Mouse (Mus musculus) urinary bladder, postnatal 25 days (tissue): ENCODE data around the gene Rbm26.
A peak's percentile ranks its signal among the peaks of the same experiment; 100 is the strongest.

Experiments used
- DNase-seq: peaks from one replicate; pipeline ENCODE4 v3.0.0; 2022; ENCODE audit warnings: low spot score

Gene Rbm26

DNA sequence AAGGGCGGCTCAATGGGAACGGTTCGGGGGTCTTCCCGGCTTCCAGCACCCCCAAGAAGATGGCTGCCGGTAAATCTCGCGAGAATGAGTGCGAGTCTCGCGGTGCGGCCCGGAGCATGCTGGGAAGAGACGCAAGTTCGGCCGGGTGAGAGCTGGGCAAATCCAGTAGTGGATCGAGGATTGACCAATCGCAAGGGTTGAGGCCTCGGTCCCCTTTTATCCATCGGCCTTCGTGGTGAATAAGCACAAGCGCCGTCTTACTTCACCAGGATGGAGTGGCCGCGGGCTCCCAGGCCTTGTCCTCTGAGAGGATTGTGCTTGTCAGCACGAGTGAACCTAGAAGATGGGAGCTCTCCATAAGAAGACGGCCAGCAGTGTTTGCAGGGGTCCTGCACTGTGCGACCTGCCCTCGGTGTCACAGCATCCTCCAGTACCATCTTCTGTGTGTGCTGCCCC lies at the start of gene Rbm26:
Rbm26 (minus strand) TSS at position 90 of the 456 bp plus-strand sequence.
- DNase-seq, result peak; percentile 94

DNA sequence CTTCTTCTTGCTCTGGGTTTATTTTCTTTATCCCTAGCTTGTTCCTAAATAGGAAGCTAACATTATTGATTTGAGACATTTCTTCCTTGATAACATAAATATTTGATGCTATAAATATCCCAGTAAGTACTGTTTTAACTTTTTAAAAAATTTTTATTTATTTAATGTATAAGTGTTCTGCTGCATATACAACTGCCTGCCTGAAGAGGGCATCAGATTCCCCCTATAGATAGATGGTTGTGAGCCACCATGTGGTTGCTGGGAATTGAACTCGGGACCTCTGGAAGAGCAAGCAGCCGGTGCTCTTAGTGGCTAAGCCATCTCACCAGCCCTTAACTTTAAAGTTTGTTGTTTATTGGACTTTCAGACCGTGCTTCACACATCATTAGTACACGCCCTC lies 48.7 kb upstream of the Rbm26 start:
- no peak for DNase-seq

GRCm38 (mm10) chr14:105222240-105222639 lies 45.1 kb upstream of the Rbm26 start:
- DNase-seq, result no peak

GRCm38 (mm10) chr14:105219525-105220376 lies 42.6 kb upstream of the Rbm26 start:
- no peak for DNase-seq

GRCm38 (mm10) chr14:105198401-105198800 lies 21.3 kb upstream of the Rbm26 start:
- DNase-seq, result no peak

GRCm38 (mm10) chr14:105194682-105195081 lies 17.6 kb upstream of the Rbm26 start:
- no peak for DNase-seq

DNA sequence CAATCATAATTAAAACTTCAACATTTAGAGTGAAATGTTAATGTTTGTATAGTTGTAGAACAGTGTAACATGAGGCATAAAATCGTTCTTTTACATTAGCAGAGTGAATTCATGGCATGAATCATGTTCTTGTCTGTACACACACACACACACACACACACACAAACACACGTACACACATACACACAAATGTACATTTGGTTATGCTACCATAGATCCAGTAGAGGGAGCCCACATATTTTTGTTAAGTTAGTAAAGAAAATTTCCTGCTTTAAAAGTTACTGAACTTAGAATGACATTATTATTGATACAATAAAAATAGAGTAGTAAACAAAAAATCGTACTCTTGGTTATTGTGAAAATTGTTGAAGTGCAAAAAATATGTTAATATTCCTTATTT lies 7.7 kb upstream of the Rbm26 start:
- no peak for DNase-seq

- no peak for DNase-seq
These were observed 5.7 kb upstream of the Rbm26 start for GRCm38 (mm10) chr14:105182786-105183185.

GRCm38 (mm10) chr14:105179733-105180132 lies 2.6 kb upstream of the Rbm26 start:
- DNase-seq, result no peak

DNA sequence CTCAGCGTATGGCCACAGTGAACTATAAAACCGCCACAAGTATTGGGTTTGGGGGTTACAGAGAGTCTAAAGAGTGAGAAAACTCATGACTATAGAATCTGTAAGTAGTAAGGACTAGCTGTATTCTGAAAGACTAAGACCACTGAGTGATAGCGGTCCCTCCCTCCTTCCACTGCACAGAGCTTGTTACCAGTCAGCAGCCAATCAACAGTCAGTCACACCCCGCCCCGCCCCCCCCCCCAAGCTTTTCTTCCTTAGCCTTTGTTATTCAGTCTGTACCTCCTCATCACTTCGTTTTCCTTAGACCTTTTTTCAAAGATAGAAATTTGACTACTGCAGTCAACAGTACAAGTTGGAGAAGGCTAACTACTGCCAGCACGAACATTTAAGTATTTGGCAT lies 1.9 kb upstream of the Rbm26 start:
- DNase-seq, result no peak

GRCm38 (mm10) chr14:105176381-105177168 lies 552 bp downstream of the Rbm26 start:
- no peak for DNase-seq

DNA sequence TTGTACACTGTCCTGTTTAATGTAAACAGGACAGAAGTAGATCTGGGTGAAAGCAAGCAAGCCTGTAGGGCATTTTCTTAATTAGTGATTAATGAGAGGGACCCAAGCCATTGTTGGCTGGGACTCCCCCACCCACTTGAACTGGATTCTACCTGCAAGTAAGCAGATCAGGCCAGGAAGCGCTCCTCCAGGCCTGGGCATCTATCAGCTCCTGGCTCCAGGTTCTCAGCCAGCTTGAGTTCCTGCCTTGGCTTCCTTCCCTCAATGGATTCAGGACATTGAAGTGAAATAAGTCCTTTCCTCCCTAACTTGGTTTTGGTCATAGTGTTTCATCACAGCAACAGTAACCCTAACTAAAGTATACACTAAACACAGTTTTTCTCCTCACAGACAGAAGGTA lies 9.9 kb downstream of the Rbm26 start:
- no peak for DNase-seq

DNA sequence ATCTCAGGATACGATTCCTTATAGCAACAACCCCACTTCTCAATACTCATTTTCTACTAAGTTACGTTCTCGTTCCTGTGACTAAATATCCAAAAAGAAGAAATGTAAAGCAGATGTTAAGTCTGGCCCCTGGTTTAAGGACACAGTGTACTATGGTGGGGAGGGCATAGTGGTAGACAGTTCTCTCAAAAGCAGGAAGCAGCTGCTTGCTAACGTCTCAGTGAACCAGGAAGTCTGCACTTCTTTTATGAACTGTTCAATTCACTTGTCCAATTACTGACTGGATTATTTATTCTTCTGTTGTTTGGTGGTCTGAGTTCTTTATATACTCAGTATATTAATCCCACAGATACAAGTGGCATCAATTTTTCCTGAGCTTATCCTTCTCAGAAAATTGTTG lies 12.3 kb downstream of the Rbm26 start:
- DNase-seq, result no peak

- DNase-seq, result no peak
These were observed 15.8 kb downstream of the Rbm26 start for GRCm38 (mm10) chr14:105161334-105161733.

DNA sequence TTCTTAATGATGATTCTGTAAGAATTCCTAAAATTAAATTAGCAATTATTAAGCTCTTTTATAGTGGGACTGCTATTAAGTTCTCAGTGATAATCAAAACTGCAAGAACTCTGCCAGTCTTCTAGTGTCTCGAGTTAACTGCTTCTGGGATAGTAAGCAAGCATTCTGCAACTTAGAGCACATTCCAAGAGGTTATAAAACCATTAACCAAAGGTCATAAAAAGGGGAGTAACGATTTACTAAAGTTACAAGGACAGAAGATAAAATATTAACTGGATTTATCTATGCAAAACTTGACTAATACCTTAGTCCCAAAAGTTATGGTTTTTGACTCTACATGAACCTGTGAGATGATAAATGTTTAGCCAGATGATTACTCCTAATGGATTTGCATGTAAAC lies 18.6 kb downstream of the Rbm26 start:
- no peak for DNase-seq

- no peak for DNase-seq
These were observed 43.1 kb downstream of the Rbm26 start for GRCm38 (mm10) chr14:105134076-105134475.

- DNase-seq, result no peak
These were observed 49.3 kb downstream of the Rbm26 start for GRCm38 (mm10) chr14:105127715-105128385.

GRCm38 (mm10) chr14:105124513-105124912 lies 52.6 kb downstream of the Rbm26 start:
- no peak for DNase-seq

DNA sequence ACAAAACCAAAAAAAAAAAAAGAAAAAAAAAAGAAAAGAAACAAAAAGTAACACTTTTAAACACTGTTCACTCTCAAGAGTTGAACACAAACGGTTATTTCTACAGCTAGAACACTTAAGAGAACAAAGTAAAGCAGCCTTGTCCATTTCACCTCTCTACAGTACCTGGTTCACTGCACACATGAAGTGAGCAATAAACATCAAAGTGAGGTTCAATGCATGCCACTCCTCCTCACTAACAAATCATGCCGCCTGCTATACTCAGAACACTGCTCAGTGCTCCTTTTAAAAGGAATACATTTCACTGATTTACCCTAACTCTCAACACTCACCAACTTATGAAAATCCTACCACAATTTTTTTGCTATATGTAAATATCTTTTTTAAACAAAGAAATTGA lies 61.7 kb downstream of the Rbm26 start:
- DNase-seq, result no peak

DNA sequence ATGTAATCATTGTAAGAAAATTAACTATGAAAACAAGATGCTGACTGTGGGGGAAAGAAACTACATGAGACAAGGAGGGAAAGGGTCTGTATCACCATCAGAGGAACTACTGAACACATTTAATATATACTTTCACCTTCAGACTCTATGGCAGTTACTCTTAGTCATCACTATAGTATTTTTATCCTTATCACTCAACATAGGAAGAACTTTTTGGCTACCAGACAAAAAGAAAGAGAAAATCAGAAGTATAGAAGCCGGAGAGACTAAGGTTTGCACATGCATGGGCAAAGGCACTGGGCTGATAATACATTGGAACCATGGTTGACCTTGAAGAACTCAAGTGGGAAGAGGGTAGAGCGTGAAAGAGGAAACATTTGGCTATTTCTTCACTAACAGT lies 70.9 kb downstream of the Rbm26 start:
- DNase-seq, result no peak

GRCm38 (mm10) chr14:105098861-105099260 lies 78.3 kb downstream of the Rbm26 start:
- no peak for DNase-seq

DNA sequence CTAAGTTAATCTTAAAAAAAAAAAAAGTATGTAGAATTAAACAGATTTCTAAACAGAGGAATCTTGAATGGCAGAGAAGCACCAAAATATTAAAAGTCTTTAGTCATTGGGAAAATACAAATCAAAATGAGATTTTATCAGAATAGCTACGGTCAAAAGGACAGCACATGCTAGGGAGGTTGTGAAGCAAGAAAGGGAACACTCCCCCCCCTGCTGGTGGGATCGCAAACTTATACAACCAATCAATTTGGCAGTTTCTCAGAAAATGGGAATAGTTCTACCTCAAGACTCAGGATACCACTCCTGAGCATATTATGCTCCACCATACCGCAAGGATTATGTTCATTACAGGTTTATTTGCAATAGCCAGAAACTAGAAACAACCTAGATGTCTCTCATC lies 80.9 kb downstream of the Rbm26 start:
- no peak for DNase-seq

DNA sequence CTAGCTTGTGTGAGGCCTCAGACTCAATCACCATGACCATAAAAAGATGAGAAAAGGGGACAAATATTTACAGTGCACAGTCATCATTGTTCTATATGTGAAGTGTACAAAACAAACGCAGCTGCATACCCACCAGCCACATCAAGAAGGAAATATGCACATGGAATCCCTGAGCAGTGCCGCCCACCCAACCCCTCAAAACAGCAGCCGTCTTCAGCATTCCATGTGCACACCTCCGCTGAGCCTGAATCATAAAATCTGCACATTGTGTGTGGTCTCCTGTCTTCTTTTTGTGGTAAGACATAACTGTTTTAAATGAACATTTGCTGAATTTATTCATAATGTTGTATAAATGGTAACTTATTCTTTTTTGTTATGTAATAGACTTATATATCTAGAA lies 90.1 kb downstream of the Rbm26 start:
- DNase-seq, result no peak
